Mouse (Mus musculus) adrenal gland, adult (tissue): Measurements from ENCODE around the gene Cox7a2l.
A peak's percentile ranks its signal among the peaks of the same experiment; 100 is the strongest.

Source experiments
- DNase-seq, 2 experiments: peaks; one replicate each; pipeline ENCODE4 v3.0.0; 2022 to 2023; ENCODE audit warnings: low spot score in 1 of 2; ENCODE audit not compliant: inconsistent age in 2 of 2

Gene Cox7a2l

DNA sequence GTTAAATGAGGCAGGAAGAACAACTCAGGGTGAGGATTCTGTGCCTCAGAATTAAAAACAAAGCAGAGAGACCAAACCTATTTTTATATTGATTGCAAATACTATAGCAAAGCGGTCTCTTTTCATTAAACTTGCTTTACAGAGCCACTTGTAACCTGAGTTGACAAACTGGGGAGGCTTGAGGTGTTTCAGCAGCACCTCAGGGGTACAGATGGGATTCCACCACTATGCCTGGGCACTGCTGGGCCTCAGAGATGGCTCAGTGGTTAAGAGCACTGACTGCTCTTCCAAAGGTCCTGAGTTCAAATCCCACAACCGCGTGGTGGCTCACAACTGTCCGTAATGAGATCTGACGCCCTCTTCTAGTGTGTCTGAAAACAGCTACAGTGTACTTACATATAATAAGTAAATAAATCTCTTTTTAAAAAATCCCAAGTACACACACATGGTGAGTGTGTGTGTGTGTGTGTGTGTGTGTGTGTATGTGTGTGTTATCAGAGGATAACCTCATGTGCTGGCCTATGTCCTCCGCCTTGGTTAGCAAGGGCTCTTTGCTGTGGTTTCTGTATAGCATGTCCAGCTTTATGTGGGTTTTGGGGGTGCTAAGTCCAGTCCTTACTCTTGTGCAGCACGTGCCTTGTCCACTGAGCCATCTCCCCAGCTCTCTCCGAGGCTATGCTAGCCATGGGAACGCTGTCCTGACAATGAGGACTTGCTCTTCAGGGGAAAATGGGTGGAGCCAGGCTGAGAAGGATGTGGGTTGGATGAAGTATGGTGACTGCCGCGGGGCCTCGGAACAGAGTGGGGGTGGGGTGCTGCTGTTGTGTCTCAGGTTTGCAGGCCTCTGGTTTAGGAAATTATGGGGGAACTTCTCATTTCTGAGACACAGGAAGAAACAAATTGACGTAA lies 9.7 kb upstream of the Cox7a2l start:
- DNase-seq: peak; percentile 57 to 69

DNA sequence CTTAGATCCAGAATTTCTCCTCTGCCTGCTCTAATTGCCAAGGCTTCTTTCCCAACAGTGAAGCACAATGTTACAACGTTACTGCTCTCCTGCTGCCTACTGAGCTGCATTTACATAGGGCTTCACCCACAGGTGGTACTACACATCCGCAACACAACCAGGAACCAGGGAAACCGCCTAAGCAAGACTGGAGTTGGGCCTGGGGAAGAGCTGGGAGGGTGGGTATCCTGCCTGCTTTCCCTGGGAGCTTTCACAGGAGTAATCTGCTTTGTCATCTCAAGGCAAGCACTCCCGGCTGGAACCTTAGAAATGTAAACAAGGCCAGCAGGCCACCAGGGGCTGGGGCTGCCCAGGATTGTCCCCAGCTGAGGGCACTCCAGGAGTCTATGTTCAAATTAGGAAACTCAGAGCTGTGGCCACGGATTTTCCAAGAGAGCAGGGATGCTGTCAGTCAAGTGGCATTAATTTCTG lies 9.0 kb upstream of the Cox7a2l start:
- no peak for DNase-seq

DNA sequence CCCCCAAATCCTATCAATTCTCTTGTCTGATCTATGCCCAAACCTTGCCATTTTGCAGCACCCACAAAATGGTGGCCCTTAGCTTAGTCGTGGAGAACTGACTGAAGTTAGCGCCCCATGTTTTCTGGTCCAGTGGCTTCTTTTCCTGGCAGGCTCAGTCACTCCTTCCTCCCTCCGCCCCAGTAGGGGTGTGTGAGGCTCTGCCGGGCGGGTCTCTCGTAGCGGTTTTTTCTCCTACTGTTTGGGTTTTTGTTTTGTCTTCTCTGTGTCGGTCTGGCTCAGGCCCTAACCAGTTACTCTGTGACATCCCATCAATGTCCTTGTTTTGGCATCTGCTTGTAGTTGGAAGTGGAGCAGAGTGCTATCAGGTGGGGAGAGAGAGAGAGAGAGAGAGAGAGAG lies 8.5 kb upstream of the Cox7a2l start:
- no peak for DNase-seq

- no peak for DNase-seq
Observed at GRCm38 (mm10) chr17:83524753-83525152, 7.6 kb upstream of the Cox7a2l start.

- no peak for DNase-seq
Observed at GRCm38 (mm10) chr17:83522590-83523379, 5.7 kb upstream of the Cox7a2l start.

- no peak for DNase-seq
Observed at GRCm38 (mm10) chr17:83521881-83522280, 4.8 kb upstream of the Cox7a2l start.

- peak; percentile 92 to 97 for DNase-seq
Observed at GRCm38 (mm10) chr17:83514213-83514701, 2.9 kb downstream of the Cox7a2l start.

- DNase-seq: no peak
Observed at GRCm38 (mm10) chr17:83513655-83514212, 3.4 kb downstream of the Cox7a2l start.

GRCm38 (mm10) chr17:83512130-83512529 lies 5.0 kb downstream of the Cox7a2l start:
- DNase-seq: no peak

DNA sequence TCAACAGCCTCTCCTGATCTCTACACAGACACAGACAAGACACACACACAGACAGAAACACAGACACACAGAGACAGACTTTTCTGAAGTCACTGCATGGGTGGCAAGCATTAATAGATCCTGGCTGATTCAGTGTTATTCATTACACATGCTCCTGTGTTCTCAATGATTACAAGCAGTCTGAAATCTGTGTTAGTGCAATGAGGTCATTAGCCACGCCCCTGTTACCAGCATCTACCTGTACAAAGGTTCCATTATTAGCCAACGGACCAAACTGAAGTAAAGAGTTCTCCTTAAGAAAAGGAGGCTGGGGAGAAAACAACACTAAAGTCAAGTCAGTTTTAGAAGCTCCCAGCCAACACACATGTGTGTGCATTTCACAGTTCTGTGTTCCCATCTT lies 13.4 kb downstream of the Cox7a2l start:
- DNase-seq: no peak

GRCm38 (mm10) chr17:83499692-83500091 lies 17.4 kb downstream of the Cox7a2l start:
- DNase-seq: no peak

DNA sequence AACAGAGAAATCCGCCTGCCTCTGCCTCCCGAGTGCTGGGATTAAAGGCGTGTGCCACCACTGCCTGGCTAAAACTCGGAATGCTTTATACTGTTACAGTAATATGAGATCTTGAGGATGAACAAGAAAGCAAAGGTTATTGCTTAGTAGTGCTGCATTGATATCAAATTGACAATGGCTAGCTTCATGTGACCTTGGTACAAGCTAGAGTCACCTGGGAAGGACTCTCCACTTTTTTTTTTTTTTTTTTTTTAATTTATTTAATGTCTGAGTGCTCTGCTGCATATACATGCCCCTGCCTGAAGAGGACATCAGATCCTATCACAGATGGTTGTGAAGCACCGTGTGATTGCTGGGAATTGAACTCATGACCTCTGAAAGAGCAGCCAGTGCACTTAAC lies 18.2 kb downstream of the Cox7a2l start:
- no peak for DNase-seq

- DNase-seq: no peak
Observed at GRCm38 (mm10) chr17:83487762-83488161, 29.4 kb downstream of the Cox7a2l start.

DNA sequence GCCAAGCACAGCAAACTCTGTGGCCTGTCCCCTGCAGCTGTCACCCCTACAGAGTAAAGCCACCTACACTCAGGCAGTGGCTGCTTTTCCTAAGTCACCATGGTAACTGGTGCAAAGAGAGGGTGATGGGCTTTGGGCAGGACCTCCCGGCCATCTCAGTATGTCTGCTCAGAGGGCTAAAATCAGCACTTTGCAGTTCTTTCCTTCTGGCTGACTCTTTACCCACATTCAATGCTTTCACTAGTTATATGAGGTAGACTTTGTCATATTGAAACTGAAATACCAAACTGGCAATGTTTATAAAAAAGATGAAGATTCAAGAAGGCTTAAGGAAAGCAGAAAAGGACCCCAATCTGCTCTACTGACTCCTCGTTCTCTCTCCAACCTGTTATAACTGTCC lies 33.3 kb downstream of the Cox7a2l start:
- no peak for DNase-seq

DNA sequence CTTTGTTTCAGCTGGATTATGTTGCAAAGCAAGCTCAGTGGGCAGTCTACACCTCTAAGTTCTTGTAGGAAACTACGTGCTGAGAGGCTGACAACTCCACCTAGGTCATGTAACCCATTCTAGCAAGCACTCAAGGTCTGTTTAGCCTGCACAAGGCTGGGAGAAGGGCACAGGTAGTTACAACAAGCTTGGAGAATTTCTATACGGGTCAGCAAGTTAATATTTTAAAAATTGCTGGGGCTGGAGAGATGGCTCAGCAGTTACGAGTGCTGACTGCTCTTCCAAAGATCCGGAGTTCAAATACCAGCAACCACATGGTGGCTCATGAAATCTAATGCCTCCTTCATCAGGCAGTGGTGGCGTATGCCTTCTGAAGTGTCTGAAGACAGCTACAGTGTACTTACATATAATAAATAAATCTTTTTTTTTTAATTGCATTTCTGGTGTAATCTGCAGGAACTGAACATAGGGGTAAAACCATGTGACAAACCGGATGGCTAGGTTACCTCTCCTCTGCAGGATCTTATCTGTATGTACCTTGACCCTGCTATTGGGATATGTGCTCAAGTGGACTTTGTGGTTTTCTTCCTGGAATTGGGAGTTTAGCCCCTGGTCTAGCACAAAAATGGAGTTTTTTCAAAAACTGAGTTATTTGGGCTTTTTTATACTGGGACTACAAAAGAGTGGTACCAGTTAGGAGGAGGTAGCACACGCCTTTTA lies 34.2 kb downstream of the Cox7a2l start:
- no peak for DNase-seq

- DNase-seq: peak; percentile 17 to 60
Observed at GRCm38 (mm10) chr17:83481551-83481950, 35.6 kb downstream of the Cox7a2l start.

DNA sequence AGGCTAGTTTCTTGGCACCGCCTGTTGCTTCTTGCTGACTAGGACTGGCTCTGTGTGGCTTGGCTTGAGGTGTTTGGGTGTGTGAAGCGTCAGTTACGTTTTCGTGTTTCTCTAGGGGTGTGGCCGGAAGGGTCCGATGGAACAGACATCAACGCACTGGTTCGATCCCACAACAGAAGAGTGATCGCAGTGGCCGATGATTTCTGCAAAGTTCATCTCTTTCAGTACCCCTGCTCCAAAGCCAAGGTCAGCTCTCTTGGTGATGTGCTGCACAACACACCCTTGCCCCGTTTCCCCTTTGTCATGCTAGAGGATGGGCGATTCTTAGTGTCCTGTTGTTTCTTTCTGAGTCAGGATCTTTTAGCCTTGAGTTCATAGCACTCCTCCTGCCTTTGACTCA lies 40.0 kb downstream of the Cox7a2l start:
- no peak for DNase-seq

- DNase-seq: no peak
Observed at GRCm38 (mm10) chr17:83469586-83469985, 47.5 kb downstream of the Cox7a2l start.

GRCm38 (mm10) chr17:83466697-83467251 lies 50.4 kb downstream of the Cox7a2l start:
- peak; percentile 36 to 70 for DNase-seq

GRCm38 (mm10) chr17:83465969-83466368 lies 51.2 kb downstream of the Cox7a2l start:
- DNase-seq: no peak
